Mouse (Mus musculus) testis, adult 2 months (tissue): ENCODE measurements at regions not wholly inside any gene's neighbourhood (a gene's known extent, or its start where the extent isn't known, plus 50 kb on each side); places are given as distances from the start of the nearest gene placed in this dataset.

Experiments
- CTCF ChIP-seq: fragments of 200-500 bp; IDR thresholded peaks from 2 replicates; pipeline ENCODE4 v1.5.1; 2012; ENCODE audit warnings: low read depth, mild to moderate bottlenecking, inconsistent platforms, low read length, moderate library complexity; ENCODE audit not compliant: control insufficient read depth, insufficient read depth, insufficient replicate concordance
- POLR2A ChIP-seq: fragments of 200-500 bp; IDR thresholded peaks from 2 replicates; pipeline ENCODE4 v1.6.1; 2012; ENCODE audit warnings: low read depth, mild to moderate bottlenecking, inconsistent platforms, low read length, moderate library complexity; ENCODE audit not compliant: control insufficient read depth

DNA sequence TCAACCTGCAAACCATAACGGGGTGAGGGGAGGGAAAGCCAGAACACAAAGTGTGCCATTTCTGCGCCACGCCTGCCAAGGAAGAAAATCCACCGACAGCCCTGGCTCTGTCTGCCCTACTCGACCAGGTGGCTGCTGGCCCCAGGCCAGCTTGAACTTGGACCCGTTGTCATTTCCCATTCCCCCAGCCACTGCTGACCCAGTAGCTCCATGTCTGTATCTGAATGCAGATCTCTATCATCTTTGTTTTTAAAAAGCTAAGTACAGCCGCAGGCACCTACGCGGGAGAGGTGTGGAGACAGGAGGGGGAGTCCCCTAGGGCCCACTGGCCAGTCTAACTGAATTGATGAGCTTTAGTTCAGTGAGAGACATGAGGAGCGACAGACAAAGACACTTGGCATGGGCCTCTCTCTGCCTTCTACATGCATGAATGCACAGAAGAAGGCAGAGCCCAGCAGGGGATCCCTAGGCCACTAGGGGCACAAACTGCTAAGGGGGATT, 439.1 kb downstream of the Prdm2 start:
- no peak for TF ChIP-seq CTCF
- no peak for TF ChIP-seq POLR2A
